Mouse (Mus musculus): Measurements from ENCODE around the gene Pih1d1. TPM values are rescaled to one million over a fixed set of nuclear protein-coding genes. Genes with fewer than 3 reads are reported as not detected.
A peak's percentile ranks its signal among the peaks of the same experiment; 100 is the strongest.
"Not testable (repeated sequence)": the region's sequence is repeated elsewhere in the genome, so short reads cannot be mapped to it uniquely, and the experiment has no call there.

Gene Pih1d1
- polyA plus RNA-seq (2012; rRNA removed): 45.2 and 48.7 TPM in 2 replicates

DNA sequence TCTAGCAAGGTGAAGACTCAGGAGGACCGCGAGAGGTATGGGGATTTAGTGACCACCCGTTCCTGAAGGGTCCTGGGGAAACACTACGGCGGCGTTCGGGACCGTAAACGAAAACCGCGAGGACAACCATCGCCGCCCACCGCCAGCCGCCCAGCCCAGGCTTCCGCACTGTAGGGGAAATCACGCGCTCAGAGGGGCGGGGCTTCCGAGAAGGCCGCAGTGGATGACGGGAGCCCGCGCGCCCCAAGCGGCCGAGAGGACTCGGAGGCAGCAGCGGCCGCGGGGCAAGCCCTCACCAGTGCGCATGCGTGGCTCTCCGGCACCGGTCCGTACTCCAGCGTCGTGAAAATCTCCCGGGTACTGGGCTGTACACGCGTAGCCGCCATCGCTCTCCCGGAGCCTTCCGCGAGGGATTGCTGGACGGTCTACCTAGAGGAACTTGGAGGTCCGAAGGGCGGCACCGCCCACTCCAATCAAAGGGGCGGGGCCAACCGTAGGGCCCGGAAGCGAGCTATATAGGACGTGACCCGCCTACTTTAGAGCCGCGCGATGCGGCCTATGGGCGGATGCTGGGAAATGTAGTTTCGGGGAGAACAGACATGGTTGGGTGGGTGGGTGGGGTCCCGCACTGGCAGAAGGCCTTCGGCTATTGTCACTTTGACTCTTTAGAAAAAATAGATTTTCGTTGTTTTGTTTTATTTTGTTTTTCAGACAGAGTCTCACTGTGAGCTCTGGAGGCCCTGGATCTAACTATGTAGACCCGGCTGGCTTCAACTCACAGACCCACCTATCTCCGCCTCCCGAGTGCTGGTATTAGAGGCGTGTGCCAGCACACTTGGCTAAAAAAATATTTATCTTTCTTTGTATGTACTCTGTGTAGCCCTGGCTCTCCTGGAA, at the start of gene Pih1d1, which contains the start of gene Aldh16a1:
Gene Pih1d1, plus strand, starts transcription at position 208 of the 897 bp plus-strand sequence.
Gene Aldh16a1, minus strand, starts transcription at position 489 of the 897 bp plus-strand sequence.
- peak; percentile 97 for TF ChIP-seq POLR2A (IDR thresholded peaks at IDR 0.05; ENCODE audit: low read depth, low read length)
- TF ChIP-seq CTCF (IDR thresholded peaks at IDR 0.05; ENCODE audit: extremely low read depth, insufficient read depth, insufficient read length, insufficient replicate concordance): peak; percentile 55; the same call in 1 of the 2 replicates
- Histone ChIP-seq H3K27ac (ENCODE audit: insufficient read depth, low read length) (peak within 1 kb of the TSS; percentile 97), H3K27me3 (ENCODE audit: control insufficient read depth, insufficient read depth, low read length) (no peaks in the 10 kb centered on the region), H3K4me3 (ENCODE audit: extremely low read depth, insufficient read depth, insufficient read length) (peak within 1 kb of the TSS; percentile 92), H3K36me3 (ENCODE audit: control insufficient read depth, insufficient read depth, low read length) (peaks cover 4% of the 10 kb centered on the region), H3K4me1 (ENCODE audit: control insufficient read depth, insufficient read depth, insufficient read length) (no peaks in the 10 kb centered on the region; the same call in 1 of the 2 replicates)
- DNase-seq (ENCODE audit: low read depth in 1 of 2, low spot score in 2 of 2): peak; percentile 93 to 96
- WGBS: 2% methylated on average over 69 of the region's 69 CpGs

DNA sequence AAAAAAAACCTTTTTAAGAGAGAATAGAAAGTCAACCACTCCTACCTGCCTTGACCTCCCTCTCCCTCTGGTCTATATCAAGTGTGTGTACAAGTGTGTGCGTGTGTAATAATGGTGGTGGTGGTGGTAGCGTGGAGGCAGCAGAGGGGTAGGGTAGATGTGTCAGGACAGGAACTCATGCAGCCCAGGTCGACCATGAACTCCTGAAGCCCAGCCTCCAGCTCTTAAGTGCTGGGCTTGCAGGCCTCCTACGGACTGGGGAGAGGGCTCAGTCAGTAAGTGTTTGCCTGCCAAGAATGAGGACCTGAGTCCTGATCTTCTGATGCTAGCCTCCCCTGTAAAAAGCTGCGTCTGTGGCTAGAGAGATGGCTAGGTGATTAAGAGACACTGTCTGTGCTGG, 49.2 kb upstream of the Pih1d1 start:
- TF ChIP-seq POLR2A (IDR thresholded peaks at IDR 0.05; ENCODE audit: low read depth, low read length): no peak
- no peak for TF ChIP-seq CTCF (IDR thresholded peaks at IDR 0.05; ENCODE audit: extremely low read depth, insufficient read depth, insufficient read length, insufficient replicate concordance)
- Histone ChIP-seq H3K27me3 (ENCODE audit: control insufficient read depth, insufficient read depth, low read length) (no peaks in the 10 kb centered on the region), H3K4me1 (ENCODE audit: control insufficient read depth, insufficient read depth, insufficient read length) (peaks cover 5% of the 10 kb centered on the region), H3K4me3 (ENCODE audit: extremely low read depth, insufficient read depth, insufficient read length) (no peak overlapping the region), H3K27ac (ENCODE audit: insufficient read depth, low read length) (no peak overlapping the region), H3K36me3 (ENCODE audit: control insufficient read depth, insufficient read depth, low read length) (no peaks in the 10 kb centered on the region)
- 82% methylated on average over 5 of the region's 5 CpGs for WGBS
- no peak for DNase-seq (ENCODE audit: low read depth in 1 of 2, low spot score in 2 of 2)

DNA sequence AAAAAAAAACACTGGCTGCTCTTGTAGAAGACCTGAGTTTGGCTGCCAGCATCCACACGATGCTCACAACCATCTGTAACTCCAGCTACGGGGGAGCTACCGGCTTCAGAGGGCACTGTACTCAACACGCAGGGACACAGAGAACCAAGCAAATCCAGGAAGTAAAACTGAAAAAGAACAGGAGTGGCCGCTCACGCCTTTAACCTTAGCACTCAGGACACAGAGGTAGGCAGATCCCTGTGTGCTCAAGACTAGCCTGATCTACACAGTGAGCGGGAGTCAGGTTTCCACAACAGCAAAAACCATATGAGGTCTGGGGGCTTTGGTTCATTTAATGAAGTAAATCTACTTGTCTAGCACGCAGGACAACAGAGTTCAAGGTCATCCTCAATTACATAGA, 48.6 kb upstream of the Pih1d1 start:
- TF ChIP-seq CTCF (IDR thresholded peaks at IDR 0.05; ENCODE audit: extremely low read depth, insufficient read depth, insufficient read length, insufficient replicate concordance): no peak
- no peak for TF ChIP-seq POLR2A (IDR thresholded peaks at IDR 0.05; ENCODE audit: low read depth, low read length)
- no peak for DNase-seq (ENCODE audit: low read depth in 1 of 2, low spot score in 2 of 2)
- Histone ChIP-seq H3K27me3 (ENCODE audit: control insufficient read depth, insufficient read depth, low read length) (no peaks in the 10 kb centered on the region), H3K36me3 (ENCODE audit: control insufficient read depth, insufficient read depth, low read length) (no peaks in the 10 kb centered on the region), H3K4me1 (ENCODE audit: control insufficient read depth, insufficient read depth, insufficient read length) (peaks cover 5% of the 10 kb centered on the region), H3K4me3 (ENCODE audit: extremely low read depth, insufficient read depth, insufficient read length) (no peak overlapping the region), H3K27ac (ENCODE audit: insufficient read depth, low read length) (no peak overlapping the region)
- 83% methylated on average over 8 of the region's 8 CpGs for WGBS

DNA sequence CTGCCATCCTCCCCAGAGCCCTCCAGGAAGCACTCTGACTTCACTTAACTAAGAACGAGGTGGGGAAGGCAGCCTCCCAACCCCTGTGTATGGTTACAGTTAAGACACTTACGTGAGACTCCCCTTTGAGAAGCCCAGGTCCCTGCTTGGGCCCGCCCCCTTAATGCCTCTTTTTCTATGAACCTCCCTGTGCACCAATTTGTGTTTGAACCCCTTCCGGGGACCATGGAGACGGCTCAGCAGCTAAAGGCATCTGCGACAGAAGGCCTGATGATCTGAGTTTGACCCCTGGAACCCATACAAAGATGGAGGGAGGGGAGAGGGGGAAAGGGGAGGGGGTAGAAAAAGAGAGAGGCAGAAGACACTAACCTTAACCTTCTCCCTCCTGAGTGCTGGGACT, 47.7 kb upstream of the Pih1d1 start:
- no peak for TF ChIP-seq CTCF (IDR thresholded peaks at IDR 0.05; ENCODE audit: extremely low read depth, insufficient read depth, insufficient read length, insufficient replicate concordance)
- Histone ChIP-seq H3K4me3 (ENCODE audit: extremely low read depth, insufficient read depth, insufficient read length) (no peak overlapping the region), H3K4me1 (ENCODE audit: control insufficient read depth, insufficient read depth, insufficient read length) (peaks cover 5% of the 10 kb centered on the region), H3K27me3 (ENCODE audit: control insufficient read depth, insufficient read depth, low read length) (no peaks in the 10 kb centered on the region), H3K36me3 (ENCODE audit: control insufficient read depth, insufficient read depth, low read length) (no peaks in the 10 kb centered on the region), H3K27ac (ENCODE audit: insufficient read depth, low read length) (peak overlapping the region; percentile 9; the same call in 1 of the 2 replicates)
- no peak for DNase-seq (ENCODE audit: low read depth in 1 of 2, low spot score in 2 of 2)
- WGBS: 82% methylated on average over 6 of the region's 6 CpGs

DNA sequence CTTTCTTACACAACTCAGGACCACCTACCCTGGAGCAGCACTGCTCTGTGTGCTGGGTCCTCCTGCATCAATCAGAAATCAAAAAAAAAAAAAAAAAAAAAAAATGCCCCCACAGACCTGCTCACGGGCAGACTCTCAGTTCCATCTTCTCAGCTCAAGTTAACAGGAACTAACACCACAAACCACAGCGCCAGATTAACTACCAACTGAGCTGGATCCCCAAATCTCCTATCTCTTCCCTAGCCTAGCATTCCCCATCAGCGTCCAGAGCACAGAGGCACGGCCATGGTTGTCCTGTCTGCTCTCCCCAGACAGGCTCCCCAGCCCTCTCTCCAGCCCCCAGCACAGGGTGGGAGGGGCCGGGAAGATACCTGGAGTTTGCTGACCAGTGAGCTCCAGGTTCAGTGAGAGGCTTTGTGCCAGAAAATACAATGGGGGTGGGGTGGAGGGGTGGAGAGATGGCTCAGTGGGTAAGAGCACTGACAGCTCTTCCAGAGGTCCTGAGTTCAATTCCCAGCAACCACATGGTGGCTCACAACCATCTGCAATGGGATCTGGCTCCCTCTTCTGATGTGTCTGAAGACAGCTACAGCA, 47.0 kb upstream of the Pih1d1 start:
- peaks cover 5% of the 10 kb centered on the region for H3K4me1 ChIP-seq (ENCODE audit: control insufficient read depth, insufficient read depth, insufficient read length)
- no peaks in the 10 kb centered on the region for H3K36me3 ChIP-seq (ENCODE audit: control insufficient read depth, insufficient read depth, low read length)
- H3K27me3 ChIP-seq (ENCODE audit: control insufficient read depth, insufficient read depth, low read length): no peaks in the 10 kb centered on the region
- 46% methylated on average over 5 of the region's 5 CpGs for WGBS
- no peak overlapping the region for H3K27ac ChIP-seq (ENCODE audit: insufficient read depth, low read length)
- no peak overlapping the region for H3K4me3 ChIP-seq (ENCODE audit: extremely low read depth, insufficient read depth, insufficient read length)
- TF ChIP-seq POLR2A (IDR thresholded peaks at IDR 0.05; ENCODE audit: low read depth, low read length) (no peak), CTCF (IDR thresholded peaks at IDR 0.05; ENCODE audit: extremely low read depth, insufficient read depth, insufficient read length, insufficient replicate concordance) (no peak)
- DNase-seq (ENCODE audit: low read depth in 1 of 2, low spot score in 2 of 2): no peak

DNA sequence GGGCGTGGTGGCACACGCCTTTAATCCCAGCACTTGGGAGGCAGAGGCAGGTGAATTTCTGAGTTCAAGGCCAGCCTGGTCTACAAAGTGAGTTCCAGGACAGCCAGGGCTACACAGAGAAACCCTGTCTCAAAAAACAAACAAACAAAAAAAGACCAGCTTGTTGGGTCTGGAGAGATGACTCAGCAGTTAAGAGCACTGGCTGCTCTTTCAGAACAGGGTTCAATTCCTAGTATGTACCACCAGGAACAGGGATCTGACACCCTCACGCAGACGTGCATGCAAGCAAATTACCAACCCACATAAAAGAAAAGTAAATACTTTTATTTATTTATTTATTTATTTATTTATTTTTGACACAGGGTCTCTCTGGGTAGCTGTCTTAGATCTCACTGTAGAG, 44.0 kb upstream of the Pih1d1 start:
- not testable (repeated sequence) for H3K36me3 ChIP-seq (ENCODE audit: control insufficient read depth, insufficient read depth, low read length); H3K4me3 ChIP-seq (ENCODE audit: extremely low read depth, insufficient read depth, insufficient read length); H3K4me1 ChIP-seq (ENCODE audit: control insufficient read depth, insufficient read depth, insufficient read length); H3K27me3 ChIP-seq (ENCODE audit: control insufficient read depth, insufficient read depth, low read length); H3K27ac ChIP-seq (ENCODE audit: insufficient read depth, low read length); DNase-seq (ENCODE audit: low read depth in 1 of 2, low spot score in 2 of 2)
- 75% methylated on average over 4 of the region's 4 CpGs for WGBS

DNA sequence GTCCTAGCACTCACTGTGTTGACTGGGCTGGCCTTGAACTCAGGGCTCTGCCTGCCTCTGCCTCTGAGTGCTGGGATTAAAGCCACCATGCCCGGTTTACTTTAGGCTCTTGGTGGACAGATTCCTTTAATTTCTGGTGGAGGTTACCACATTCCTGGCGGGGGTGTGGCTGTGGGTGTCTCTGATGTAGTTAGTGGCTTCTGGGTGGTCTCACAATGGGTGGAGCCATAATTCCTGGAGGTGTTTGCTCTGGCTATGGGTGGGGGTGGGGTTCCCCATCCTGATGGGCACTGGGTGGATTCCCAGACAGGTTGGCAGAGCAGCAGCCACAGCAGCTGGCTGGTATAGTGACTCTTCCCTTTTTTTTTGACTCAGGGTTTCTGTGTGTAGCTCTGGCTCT, 42.2 kb upstream of the Pih1d1 start:
- H3K27me3 ChIP-seq (ENCODE audit: control insufficient read depth, insufficient read depth, low read length): no peaks in the 10 kb centered on the region
- H3K27ac ChIP-seq (ENCODE audit: insufficient read depth, low read length): no peak overlapping the region
- WGBS: 72% methylated on average over 2 of the region's 2 CpGs
- peaks cover 2% of the 10 kb centered on the region; the same call in 1 of the 2 replicates for H3K4me1 ChIP-seq (ENCODE audit: control insufficient read depth, insufficient read depth, insufficient read length)
- DNase-seq (ENCODE audit: low read depth in 1 of 2, low spot score in 2 of 2): no peak
- 0 out of 2 replicates have a peak, but pooled peaks cover 2% of the 10 kb centered on the region for H3K36me3 ChIP-seq (ENCODE audit: control insufficient read depth, insufficient read depth, low read length)
- TF ChIP-seq CTCF (IDR thresholded peaks at IDR 0.05; ENCODE audit: extremely low read depth, insufficient read depth, insufficient read length, insufficient replicate concordance) (no peak), POLR2A (IDR thresholded peaks at IDR 0.05; ENCODE audit: low read depth, low read length) (no peak)
- no peak overlapping the region for H3K4me3 ChIP-seq (ENCODE audit: extremely low read depth, insufficient read depth, insufficient read length)
